Comparison of ENCODE assay signal across 10 mouse cellular contexts in genomic region chr10:8529173-8529572, GRCm38 (mm10). TPM values are rescaled to one million over a fixed set of nuclear protein-coding genes. Genes with fewer than 3 reads are reported as not detected.
A peak's percentile ranks its signal among the peaks of the same experiment; 100 is the strongest.
DNase-seq lines count a peak whose midpoint lies in the region; ATAC-seq and TF ChIP-seq lines count a peak whose summit lies in the region.
"Had no signal": no experiment of that assay in that cellular context is flagged by ENCODE, and none has a peak within 500 bp of the region (broad histone marks: within the 10 kb centered on the region; RNA-seq: fewer than 3 reads in every experiment).

No protein-coding gene starts in this region.

- no peaks in the 10 kb centered on the region for H3K9me3 ChIP-seq in forebrain, postnatal 0 days (ENCODE audit: low read length)
- H3K9me3 ChIP-seq in forebrain, embryonic 15.5 days = no peaks in the 10 kb centered on the region
- H3K9me3 ChIP-seq in liver, embryonic 14.5 days (ENCODE audit: control insufficient read depth, low read length) = no peaks in the 10 kb centered on the region
- no peaks in the 10 kb centered on the region for H3K9me3 ChIP-seq in liver, embryonic 12.5 days (replicated peaks)
- no peaks in the 10 kb centered on the region for H3K9me3 ChIP-seq in kidney, embryonic 16.5 days (ENCODE audit: low read length)
- H3K9me3 ChIP-seq: forebrain, embryonic 13.5 days; limb, embryonic 13.5 days had no signal

- no peaks in the 10 kb centered on the region for H3K4me1 ChIP-seq in forebrain, postnatal 0 days (ENCODE audit: insufficient read depth)
- H3K4me1 ChIP-seq in forebrain, embryonic 15.5 days = no peaks in the 10 kb centered on the region
- no peaks in the 10 kb centered on the region for H3K4me1 ChIP-seq in liver, embryonic 14.5 days (replicated peaks; ENCODE audit: control insufficient read depth in 2 of 2, insufficient read depth in 2 of 2, low read length in 1 of 2)
- no peaks in the 10 kb centered on the region for H3K4me1 ChIP-seq in liver, embryonic 12.5 days
- no peaks in the 10 kb centered on the region for H3K4me1 ChIP-seq in kidney, embryonic 16.5 days (ENCODE audit: insufficient read depth, low read length)
- H3K4me1 ChIP-seq: forebrain, embryonic 13.5 days; limb, embryonic 13.5 days had no signal

- ATAC-seq in forebrain, postnatal 0 days = no peak
- ATAC-seq in forebrain, embryonic 15.5 days (replicated peaks) = no peak
- no peak for ATAC-seq in liver, embryonic 14.5 days (ENCODE audit: insufficient read depth)
- no peak for ATAC-seq in liver, embryonic 12.5 days
- ATAC-seq in erythroid progenitor cell, adult 5-6 weeks (replicated peaks; ENCODE audit: low FRiP score, poor library complexity, severe bottlenecking) = no peak
- no peak for ATAC-seq in kidney, embryonic 16.5 days (ENCODE audit: low FRiP score, low TSS enrichment)
- ATAC-seq: forebrain, embryonic 13.5 days had no signal

- H3K4me3 ChIP-seq in forebrain, postnatal 0 days (ENCODE audit: low read depth, low read length) = no peak overlapping the region
- H3K4me3 ChIP-seq in forebrain, embryonic 15.5 days = no peak overlapping the region
- no peak overlapping the region for H3K4me3 ChIP-seq in liver, embryonic 14.5 days (ENCODE audit: insufficient read depth in 1 of 2, low read depth in 2 of 2, low read length in 2 of 2)
- no peak overlapping the region for H3K4me3 ChIP-seq in liver, embryonic 12.5 days
- H3K4me3 ChIP-seq in kidney, embryonic 16.5 days (ENCODE audit: low read length) = no peak overlapping the region
- H3K4me3 ChIP-seq: forebrain, embryonic 13.5 days; limb, embryonic 13.5 days had no signal

- TF ChIP-seq CTCF in forebrain, postnatal 0 days (IDR thresholded peaks at IDR 0.05; ENCODE audit: low read depth) = peak; percentile 57
- peak; percentile 29 for TF ChIP-seq CTCF in liver, embryonic 14.5 days (IDR thresholded peaks at IDR 0.05; ENCODE audit: low read depth)

- H3K27me3 ChIP-seq in forebrain, postnatal 0 days (ENCODE audit: insufficient read depth, low read length) = no peaks in the 10 kb centered on the region
- H3K27me3 ChIP-seq in forebrain, embryonic 15.5 days = no peaks in the 10 kb centered on the region
- H3K27me3 ChIP-seq in liver, embryonic 14.5 days (ENCODE audit: control insufficient read depth, insufficient read depth, low read length) = no peaks in the 10 kb centered on the region
- H3K27me3 ChIP-seq in liver, embryonic 12.5 days (replicated peaks) = no peaks in the 10 kb centered on the region
- no peaks in the 10 kb centered on the region for H3K27me3 ChIP-seq in kidney, embryonic 16.5 days (ENCODE audit: insufficient read depth, low read length)
- H3K27me3 ChIP-seq: forebrain, embryonic 13.5 days; limb, embryonic 13.5 days had no signal

- H3K9ac ChIP-seq in forebrain, postnatal 0 days = no peak overlapping the region
- H3K9ac ChIP-seq in forebrain, embryonic 15.5 days (replicated peaks) = no peak overlapping the region
- H3K9ac ChIP-seq in liver, embryonic 14.5 days (replicated peaks) = no peak overlapping the region
- H3K9ac ChIP-seq in liver, embryonic 12.5 days = no peak overlapping the region
- no peak overlapping the region for H3K9ac ChIP-seq in kidney, embryonic 16.5 days (replicated peaks; ENCODE audit: low read length)
- H3K9ac ChIP-seq: forebrain, embryonic 13.5 days; limb, embryonic 13.5 days had no signal

- no peak overlapping the region for H3K27ac ChIP-seq in forebrain, postnatal 0 days (ENCODE audit: low read depth, low read length)
- H3K27ac ChIP-seq in forebrain, embryonic 15.5 days (replicated peaks) = no peak overlapping the region
- no peak overlapping the region for H3K27ac ChIP-seq in liver, embryonic 14.5 days
- no peak overlapping the region for H3K27ac ChIP-seq in liver, embryonic 12.5 days
- no peak overlapping the region for H3K27ac ChIP-seq in kidney, embryonic 16.5 days (ENCODE audit: low read length)
- H3K27ac ChIP-seq: forebrain, embryonic 13.5 days; limb, embryonic 13.5 days had no signal

- no peaks in the 10 kb centered on the region for H3K36me3 ChIP-seq in forebrain, postnatal 0 days (ENCODE audit: insufficient read depth)
- H3K36me3 ChIP-seq in forebrain, embryonic 15.5 days = no peaks in the 10 kb centered on the region
- H3K36me3 ChIP-seq in liver, embryonic 14.5 days (replicated peaks; ENCODE audit: control insufficient read depth, insufficient read depth, low read depth) = no peaks in the 10 kb centered on the region
- H3K36me3 ChIP-seq in liver, embryonic 12.5 days = no peaks in the 10 kb centered on the region
- H3K36me3 ChIP-seq in kidney, embryonic 16.5 days (ENCODE audit: insufficient read depth, low read length) = no peaks in the 10 kb centered on the region
- H3K36me3 ChIP-seq: limb, embryonic 13.5 days had no signal

- no peak for DNase-seq in forebrain, postnatal 0 days
- no peak for DNase-seq in liver, embryonic 14.5 days (ENCODE audit: low read depth in 3 of 3, low spot score in 3 of 3)
- peak; percentile 84 for DNase-seq in ZHBTc4 (ENCODE audit: low read depth, low spot score)
- peak; percentile 49 for DNase-seq in lung, postnatal 14 days

- 43% methylated on average over 7 of the region's 7 CpGs for WGBS in forebrain, postnatal 0 days
- 38% methylated on average over 7 of the region's 7 CpGs for WGBS in forebrain, embryonic 15.5 days
- WGBS in liver, embryonic 14.5 days (ENCODE audit: insufficient replicate concordance) = 27% methylated on average over 7 of the region's 7 CpGs
- WGBS in liver, embryonic 12.5 days (ENCODE audit: insufficient replicate concordance) = 35% methylated on average over 7 of the region's 7 CpGs
- 47% methylated on average over 7 of the region's 7 CpGs for WGBS in kidney, embryonic 16.5 days

- TF ChIP-seq EP300 in liver, embryonic 14.5 days (IDR thresholded peaks at IDR 0.05; ENCODE audit: low read depth) = no peak

- H3K4me2 ChIP-seq in forebrain, postnatal 0 days (ENCODE audit: low read depth) = no peak overlapping the region
- H3K4me2 ChIP-seq in forebrain, embryonic 15.5 days (replicated peaks) = no peak overlapping the region
- H3K4me2 ChIP-seq in liver, embryonic 14.5 days (ENCODE audit: low read depth) = no peak overlapping the region
- H3K4me2 ChIP-seq in liver, embryonic 12.5 days = no peak overlapping the region
- H3K4me2 ChIP-seq in kidney, embryonic 16.5 days (replicated peaks; ENCODE audit: low read depth, low read length) = no peak overlapping the region
- H3K4me2 ChIP-seq: forebrain, embryonic 13.5 days; limb, embryonic 13.5 days had no signal

RNA-seq across cellular contexts. Expression of gene Ust, which starts 10.5 kb away (rescaled TPM):
- 8.9 and 9.6 TPM in 2 replicates for total RNA-seq in forebrain, postnatal 0 days (2014; rRNA removed)
- 5.2 and 5.7 TPM in 2 replicates for polyA plus RNA-seq in forebrain, postnatal 0 days (2015; fragmentation: Nextera tagmentation; extraction: Ambion mirVana)
- 8.1 and 8.9 TPM in 2 replicates for polyA plus RNA-seq in forebrain, embryonic 15.5 days (2015; fragmentation: Nextera tagmentation; extraction: Ambion mirVana)
- polyA plus RNA-seq in liver, embryonic 14.5 days (2012; rRNA removed) = 0.30 and 0.34 TPM in 2 replicates
- 0.42 and 0.64 TPM in 2 replicates for polyA plus RNA-seq in liver, embryonic 14.5 days (2014; fragmentation: Nextera tagmentation; extraction: Ambion mirVana)
- 1.5 and 1.7 TPM in 2 replicates for polyA plus RNA-seq in liver, embryonic 12.5 days (2016; fragmentation: Nextera tagmentation; extraction: Ambion mirVana)
- 0.84 and 2.5 TPM in 2 replicates for total RNA-seq in erythroid progenitor cell, adult 5-6 weeks (2015; ENCODE audit: low replicate concordance)
- not detected in 2 replicates for total RNA-seq in erythroid progenitor cell, adult 5-6 weeks (2017; ENCODE audit: low replicate concordance)
- polyA plus RNA-seq in kidney, embryonic 16.5 days (2015; fragmentation: Nextera tagmentation; extraction: Ambion mirVana) = 4.9 and 5.2 TPM in 2 replicates

Comparison
In these comparisons a context has a peak if more than half of its experiments do, and no peak if none do; other contexts are left out.
1. DNase-seq: peak in ZHBTc4 (single experiment) and lung, postnatal 14 days (single experiment); none in forebrain, postnatal 0 days (single experiment) and liver, embryonic 14.5 days (0 of 3).